Mouse (Mus musculus): ENCODE results near the gene Gltp. TPM values are rescaled to one million over a fixed set of nuclear protein-coding genes. Genes with fewer than 3 reads are reported as not detected.

Gene Gltp
- total RNA-seq, 2 experiments from 2014 or later = 10.8 to 13.5 TPM

DNA sequence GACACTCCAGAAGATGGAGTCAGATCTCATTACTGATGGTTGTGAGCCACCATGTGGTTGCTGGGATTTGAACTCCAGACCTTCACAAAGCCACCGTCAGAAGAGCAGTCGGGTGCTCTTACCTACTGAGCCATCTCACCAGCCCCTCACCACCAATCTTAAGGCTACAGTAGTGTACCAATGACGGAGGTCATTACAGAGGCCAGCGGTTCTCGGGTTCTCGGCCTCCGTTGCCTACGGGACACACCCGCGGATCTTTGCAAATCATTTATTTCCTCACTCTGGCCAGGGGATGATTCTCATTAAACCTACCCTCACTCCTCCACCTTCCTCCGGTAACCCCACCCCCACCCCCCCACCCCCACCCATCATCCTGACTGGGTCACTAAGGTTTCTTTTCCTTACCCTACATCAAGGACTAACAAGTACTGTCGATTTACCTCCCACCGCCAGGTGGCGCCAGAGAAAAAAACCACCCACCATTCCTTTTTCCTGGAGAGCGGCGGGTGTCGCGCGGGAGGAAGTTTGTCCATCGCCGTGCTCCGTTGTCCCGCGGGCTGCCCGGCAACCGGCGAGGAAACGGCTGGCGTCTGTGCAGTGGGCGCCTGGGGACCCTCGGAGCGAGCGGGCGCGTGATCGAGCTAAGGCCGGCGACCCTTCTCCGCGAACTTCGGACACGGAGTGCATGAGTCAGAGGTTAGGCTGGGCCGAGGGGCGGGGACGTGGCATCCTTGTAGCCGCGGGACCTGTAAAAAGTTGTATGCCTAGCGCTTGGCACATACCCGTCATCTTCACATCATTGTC lies 16.7 kb upstream of the Gltp start, which contains the start of gene Tchp:
Gene Tchp, plus strand, starts transcription at position 496 of the 804 bp plus-strand sequence.
- peak; percentile 93 for DNase-seq
- intact Hi-C loops (cut with DNase I; ENCODE audit: low total_unique reads) = no loop called here

GRCm38 (mm10) chr5:114702403-114703392 lies 11.9 kb upstream of the Gltp start:
- no peak for DNase-seq
- intact Hi-C loops (cut with DNase I; ENCODE audit: low total_unique reads) = no loop called here

GRCm38 (mm10) chr5:114699015-114699414 lies 8.2 kb upstream of the Gltp start:
- no peak for DNase-seq
- intact Hi-C loops (cut with DNase I; ENCODE audit: low total_unique reads) = no loop called here

DNA sequence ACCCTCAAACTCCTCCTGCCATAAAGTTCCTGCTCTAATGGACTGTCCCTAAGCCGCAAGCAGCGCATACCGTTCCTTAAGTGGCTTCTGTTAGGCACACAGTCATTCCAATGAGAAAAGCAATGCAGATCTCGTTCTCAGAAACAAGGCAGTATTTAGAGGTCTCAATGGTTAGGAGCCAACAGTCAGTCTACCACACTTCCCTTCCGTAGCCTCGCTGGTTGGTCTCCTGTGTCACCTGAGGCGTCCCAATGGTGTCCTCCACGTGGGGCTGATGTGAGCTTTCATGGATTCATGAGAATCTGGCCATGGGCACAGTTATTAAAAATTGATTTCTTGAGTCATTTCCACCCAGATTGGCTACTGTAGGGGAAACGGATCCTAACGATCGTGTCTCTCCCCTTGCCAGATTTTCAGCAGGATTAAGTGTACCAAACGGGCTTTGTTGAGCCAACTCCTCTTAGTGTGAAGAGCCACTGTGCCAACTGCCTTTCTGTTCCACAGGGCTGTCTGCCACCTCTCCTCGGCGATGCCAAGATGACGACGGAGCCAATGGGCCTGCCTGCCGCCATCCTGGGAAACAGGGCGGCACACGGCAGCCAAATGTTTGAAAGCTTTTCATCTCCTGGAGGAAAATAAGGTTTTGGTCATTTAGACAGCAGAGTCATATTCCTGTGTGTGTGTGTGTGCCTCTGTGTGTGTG lies 7.4 kb upstream of the Gltp start:
- DNase-seq = peak; percentile 69
- intact Hi-C loops (cut with DNase I; ENCODE audit: low total_unique reads) = no loop called here

GRCm38 (mm10) chr5:114696939-114697338 lies 6.2 kb upstream of the Gltp start:
- DNase-seq = no peak
- intact Hi-C loops (cut with DNase I; ENCODE audit: low total_unique reads) = no loop called here

DNA sequence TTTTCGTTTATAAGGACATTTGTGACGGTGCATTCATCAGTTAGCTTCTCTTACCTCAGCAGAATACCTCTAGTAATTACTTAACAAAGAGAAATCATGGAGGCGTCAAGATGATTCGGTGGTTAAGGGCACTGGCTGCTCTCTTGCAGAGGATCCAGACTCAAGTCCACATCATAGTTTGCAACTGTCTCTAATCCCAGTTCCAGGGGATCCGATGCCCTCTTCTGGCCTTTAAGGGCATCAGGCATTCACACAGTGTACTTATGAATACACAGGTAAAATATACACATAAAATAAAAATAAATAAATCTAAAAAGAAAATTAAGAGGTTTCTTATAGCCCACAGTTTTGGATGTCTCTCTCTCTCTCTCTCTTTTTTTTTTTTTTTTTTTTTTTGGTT lies 5.0 kb upstream of the Gltp start:
- intact Hi-C loops (cut with DNase I; ENCODE audit: low total_unique reads) = no loop called here
- no peak for DNase-seq

GRCm38 (mm10) chr5:114689700-114690366 lies 951 bp downstream of the Gltp start:
- no peak for DNase-seq

GRCm38 (mm10) chr5:114688703-114689102 lies 2.1 kb downstream of the Gltp start:
- intact Hi-C loops (cut with DNase I; ENCODE audit: low total_unique reads) = no loop called here

More at GRCm38 (mm10) chr5:114689700-114690366, 951 bp downstream of the Gltp start:
- intact Hi-C loops (cut with DNase I; ENCODE audit: low total_unique reads) = no loop called here

DNA sequence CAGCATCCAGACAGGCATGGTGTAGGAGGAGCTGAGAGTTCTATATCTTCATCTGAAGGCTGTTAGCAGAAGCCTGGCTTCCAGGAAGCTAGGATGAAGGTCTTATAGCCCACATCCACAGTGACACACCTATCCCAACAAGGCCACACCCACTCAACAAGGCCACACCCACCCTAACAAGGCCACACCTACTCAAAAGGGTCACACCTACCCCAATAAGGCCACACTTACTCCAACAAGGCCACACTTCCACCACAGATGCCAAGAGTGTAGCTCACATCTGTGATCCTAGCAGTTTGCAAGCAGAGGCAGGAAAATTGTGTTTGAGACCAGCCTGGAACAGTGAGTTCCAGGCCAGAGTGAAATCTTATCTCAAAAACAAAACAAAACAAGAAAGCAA lies 2.9 kb downstream of the Gltp start:
- intact Hi-C loops (cut with DNase I; ENCODE audit: low total_unique reads) = no loop called here

More at GRCm38 (mm10) chr5:114688703-114689102, 2.1 kb downstream of the Gltp start:
- DNase-seq = no peak

DNA sequence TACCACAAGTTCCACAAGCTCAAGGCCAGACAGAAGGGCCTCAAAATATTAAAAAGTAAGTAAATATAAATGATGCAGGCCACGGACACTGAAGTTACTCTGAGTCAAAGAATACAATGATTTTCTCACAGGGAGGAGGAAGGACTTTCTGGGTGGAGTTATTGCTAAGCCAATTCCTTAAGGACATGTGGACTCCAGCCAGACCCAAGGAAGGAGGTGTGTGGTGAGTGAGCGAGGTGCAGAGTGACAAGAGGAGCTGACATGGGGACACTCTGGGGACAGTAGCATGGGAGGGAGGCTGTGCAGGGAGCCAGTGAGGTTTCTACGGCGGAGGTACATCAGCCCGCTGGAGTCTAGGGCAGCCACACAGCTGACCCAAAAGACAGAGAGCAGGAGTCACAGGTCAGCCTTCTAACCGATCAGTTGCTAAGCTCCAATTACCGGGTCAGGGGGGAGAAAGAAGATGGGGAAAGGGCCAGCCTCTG lies 4.0 kb downstream of the Gltp start:
- intact Hi-C loops (cut with DNase I; ENCODE audit: low total_unique reads) = no loop called here
- no peak for DNase-seq

More for the DNA sequence above, 2.9 kb downstream of the Gltp start:
- DNase-seq = no peak

- intact Hi-C loops (cut with DNase I; ENCODE audit: low total_unique reads) = no loop called here
- DNase-seq = no peak
Measured at GRCm38 (mm10) chr5:114685986-114686385, 4.8 kb downstream of the Gltp start.

- DNase-seq = no peak
- intact Hi-C loops (cut with DNase I; ENCODE audit: low total_unique reads) = no loop called here
Measured at GRCm38 (mm10) chr5:114681717-114682116, 9.1 kb downstream of the Gltp start.

- no peak for DNase-seq
- intact Hi-C loops (cut with DNase I; ENCODE audit: low total_unique reads) = no loop called here
Measured at GRCm38 (mm10) chr5:114680676-114681285, 10.0 kb downstream of the Gltp start.

DNA sequence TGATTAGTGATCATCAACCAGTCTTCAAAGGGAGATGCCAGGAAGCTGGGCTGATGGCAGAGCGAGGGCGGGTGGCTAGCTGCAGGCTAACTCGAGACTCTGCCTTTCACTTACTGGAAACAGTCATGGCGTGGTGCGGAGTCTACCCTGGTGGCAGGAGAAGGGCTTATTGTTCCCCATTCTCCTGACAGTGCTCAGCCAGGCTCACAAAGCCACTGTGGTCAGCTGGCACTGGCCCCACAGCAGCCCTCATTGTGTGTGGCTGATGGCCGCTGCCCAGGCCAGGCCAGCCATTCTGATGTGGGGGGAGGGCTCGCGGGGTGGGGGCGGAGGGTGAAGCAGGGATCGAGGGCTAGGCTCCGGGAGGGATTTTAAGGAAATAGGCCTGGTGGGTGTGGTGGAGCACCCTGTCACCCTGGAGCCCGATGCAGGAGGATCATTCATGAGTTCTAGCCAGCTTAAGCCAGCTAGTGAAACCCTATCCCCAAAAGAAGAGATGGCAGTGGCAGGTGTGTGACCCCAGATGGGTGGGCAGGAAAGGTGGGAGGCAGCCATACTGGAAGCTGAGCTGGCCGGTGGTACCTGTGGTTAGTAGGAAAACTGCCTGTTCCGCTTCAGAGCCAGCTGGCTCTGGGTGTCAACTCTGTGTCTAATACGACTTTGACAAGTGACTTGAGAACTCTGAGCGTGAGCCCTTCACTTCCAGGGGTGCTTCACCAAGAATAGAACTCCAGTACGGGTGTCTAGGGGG lies 10.8 kb downstream of the Gltp start:
- intact Hi-C loops (cut with DNase I; ENCODE audit: low total_unique reads) = no loop called here
- DNase-seq = no peak

DNA sequence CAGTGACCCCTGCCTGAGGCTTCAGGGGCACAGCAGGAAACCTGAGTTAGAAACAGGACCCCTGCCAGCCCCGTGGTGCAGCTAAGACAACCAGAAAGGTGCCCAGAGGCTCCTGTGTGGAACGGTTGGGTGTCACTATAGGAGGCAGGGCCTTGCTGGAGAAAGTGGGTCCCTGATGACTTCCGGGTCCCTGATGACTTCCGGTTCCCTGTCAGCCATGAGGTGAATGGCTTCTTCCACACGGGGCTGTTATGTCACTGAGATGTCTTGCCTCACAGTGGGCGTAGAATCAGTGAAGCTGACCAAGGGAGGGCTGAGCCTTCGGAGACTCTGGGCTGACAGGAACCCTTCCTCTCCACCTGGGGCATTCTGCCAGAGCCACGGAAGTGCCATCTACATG lies 16.2 kb downstream of the Gltp start:
- DNase-seq = no peak
- intact Hi-C loops (cut with DNase I; ENCODE audit: low total_unique reads) = no loop called here

DNA sequence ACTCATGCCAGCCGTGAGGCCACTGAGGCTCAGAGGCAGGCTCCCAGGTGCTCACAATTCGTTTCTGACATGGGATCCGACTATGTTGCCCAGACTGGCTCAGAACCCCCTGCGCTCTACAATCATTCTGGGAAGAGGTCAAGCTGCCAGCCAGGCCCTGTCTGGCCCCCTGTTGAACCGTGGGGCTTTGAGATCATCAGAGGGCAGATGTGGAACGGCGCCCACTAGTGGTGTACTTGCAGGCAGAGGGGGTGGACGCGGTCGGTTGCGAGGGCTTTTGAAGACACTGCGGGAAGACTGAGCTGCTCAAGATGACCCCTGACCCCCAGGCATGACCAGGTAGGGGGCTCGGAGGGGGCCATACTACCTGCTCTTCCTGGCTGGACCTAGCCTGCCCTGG lies 17.7 kb downstream of the Gltp start:
- no peak for DNase-seq
- intact Hi-C loops (cut with DNase I; ENCODE audit: low total_unique reads) = no loop called here

DNA sequence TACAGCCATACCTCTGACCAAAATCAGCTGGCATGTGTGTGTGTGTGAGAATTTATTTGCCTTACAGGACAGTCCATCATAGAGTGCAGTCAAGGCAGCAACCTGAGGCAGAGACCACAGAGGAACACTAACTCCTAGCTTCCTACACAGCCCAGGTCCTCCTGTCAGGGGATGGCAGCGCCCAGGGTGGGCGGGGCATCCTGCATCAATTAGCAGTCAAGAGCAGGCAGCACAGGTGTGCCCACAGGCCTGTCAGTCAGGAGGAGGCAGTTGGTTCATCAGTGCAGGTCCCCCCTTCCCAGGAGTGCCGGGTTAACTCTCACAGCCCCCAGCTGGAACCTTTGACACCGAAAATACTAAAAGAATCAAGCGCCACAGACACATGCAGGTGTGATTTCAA lies 21.8 kb downstream of the Gltp start:
- intact Hi-C loops (cut with DNase I; ENCODE audit: low total_unique reads) = no loop called here
- DNase-seq = no peak
